Mouse (Mus musculus) heart, embryonic 12.5 days (tissue): ENCODE measurements at regions not wholly inside any gene's neighbourhood (a gene's known extent, or its start where the extent isn't known, plus 50 kb on each side); places are given as distances from the start of the nearest gene placed in this dataset.

Experiments
- ATAC-seq: fragments of 200-750 bp; cut with Nextera tagmentation; 2 replicates; pipeline ENCODE4 v1.8.0; 2017; ENCODE audit warnings: moderate TSS enrichment, moderate library complexity; ENCODE audit not compliant: insufficient number of reproducible peaks, low FRiP score
- H3K27ac ChIP-seq: fragments of 300-500 bp; sonication (generic); 2 replicates; pipeline ENCODE4 v1.5.1; 2016; ENCODE audit warnings: mild to moderate bottlenecking, moderate library complexity; ENCODE audit not compliant: poor library complexity, severe bottlenecking
- H3K27me3 ChIP-seq: fragments of 300-500 bp; sonication (generic); replicated peaks from 2 replicates; pipeline ENCODE4 v1.6.1; 2016; ENCODE audit warnings: mild to moderate bottlenecking, moderate library complexity
- H3K36me3 ChIP-seq: fragments of 300-500 bp; sonication (generic); 2 replicates; pipeline ENCODE4 v1.6.1; 2016; ENCODE audit warnings: mild to moderate bottlenecking, moderate library complexity
- H3K4me1 ChIP-seq: fragments of 300-500 bp; sonication (generic); replicated peaks from 2 replicates; pipeline ENCODE4 v1.6.1; 2016; ENCODE audit warnings: mild to moderate bottlenecking
- H3K4me2 ChIP-seq: fragments of 300-500 bp; sonication (generic); 2 replicates; pipeline ENCODE4 v1.6.1; 2016; ENCODE audit warnings: mild to moderate bottlenecking, moderate library complexity
- H3K4me3 ChIP-seq: fragments of 300-500 bp; sonication (generic); 2 replicates; pipeline ENCODE4 v1.5.1; 2016; ENCODE audit warnings: mild to moderate bottlenecking
- H3K9ac ChIP-seq: fragments of 300-500 bp; sonication (generic); 2 replicates; pipeline ENCODE4 v1.6.1; 2016; ENCODE audit warnings: mild to moderate bottlenecking, moderate library complexity
- H3K9me3 ChIP-seq: fragments of 300-500 bp; sonication (generic); replicated peaks from 2 replicates; pipeline ENCODE4 v1.6.1; 2016; ENCODE audit warnings: mild to moderate bottlenecking, moderate library complexity
- WGBS: fragments of 180-500 bp; shearing (Covaris S2); methylation state at CpG from one replicate; pipeline ENCODE4 v1.1.7; 2016; 5-methylcytosine and 5-hydroxymethylcytosine counted together

DNA sequence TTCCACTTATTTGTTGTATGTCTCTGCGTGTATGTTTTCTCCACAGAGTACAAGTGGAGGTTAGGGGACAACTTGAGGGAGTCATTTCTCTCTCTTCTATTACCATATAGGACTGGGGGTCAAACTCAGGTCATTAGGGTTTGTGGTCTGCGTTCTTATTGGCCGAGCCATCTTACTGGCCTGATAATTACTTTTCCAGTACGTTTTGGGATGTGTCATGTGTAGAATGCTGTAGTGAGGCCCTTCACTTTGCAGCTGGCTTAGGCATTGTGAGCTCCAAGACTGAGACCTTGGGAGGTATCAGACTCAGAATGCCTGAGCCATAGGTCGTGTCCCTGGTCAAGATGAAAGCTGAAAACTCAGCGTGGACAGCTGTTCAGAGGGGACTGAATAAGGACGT is 161.7 kb upstream of the 4931429L15Rik start:
- Histone ChIP-seq H3K4me3 (no peak overlapping the region), H3K36me3 (no peaks in the 10 kb centered on the region), H3K9ac (no peak overlapping the region), H3K27ac (no peak overlapping the region), H3K9me3 (no peaks in the 10 kb centered on the region), H3K4me1 (peaks cover 9% of the 10 kb centered on the region), H3K4me2 (no peak overlapping the region), H3K27me3 (peaks cover 19% of the 10 kb centered on the region)
- no peak for ATAC-seq
- WGBS = 69% methylated on average over 7 of the region's 7 CpGs

DNA sequence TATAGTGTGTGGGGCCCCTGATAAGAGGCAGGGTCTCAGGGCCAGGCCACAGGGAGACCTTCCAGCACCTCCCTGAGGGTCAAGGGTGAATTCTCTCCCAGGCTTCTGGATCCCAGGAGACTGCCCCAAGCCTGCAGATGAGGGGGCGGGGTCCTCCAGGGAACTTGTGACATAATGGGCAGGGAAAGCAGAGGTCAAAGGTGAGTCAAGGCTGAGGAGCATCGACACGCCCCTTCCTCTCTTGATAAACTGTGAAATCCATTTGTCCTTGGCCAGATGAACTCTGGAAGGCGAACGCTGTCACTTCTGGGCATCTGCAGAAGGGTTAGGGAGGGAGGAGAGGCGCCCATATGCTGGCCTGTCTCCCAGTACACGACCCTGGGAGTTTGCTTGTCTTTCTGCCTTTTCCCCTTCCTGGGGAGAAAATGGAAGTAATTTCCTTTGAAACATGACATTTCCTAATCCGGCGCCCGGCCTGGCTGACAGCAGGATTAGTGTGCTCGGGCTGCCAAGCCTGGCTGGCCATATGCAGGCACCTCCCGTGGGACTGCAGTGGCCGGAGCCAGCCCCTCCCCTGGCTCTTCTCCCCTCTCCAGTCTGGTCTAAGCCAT is 160.4 kb upstream of the 4931429L15Rik start:
- H3K4me3 ChIP-seq = no peak overlapping the region
- WGBS = 10% methylated on average over 13 of the region's 13 CpGs
- peak overlapping the region; percentile 31 for H3K4me2 ChIP-seq
- peaks cover 9% of the 10 kb centered on the region for H3K4me1 ChIP-seq
- no peak overlapping the region for H3K9ac ChIP-seq
- no peak overlapping the region for H3K27ac ChIP-seq
- H3K27me3 ChIP-seq = peaks cover 23% of the 10 kb centered on the region
- peak; percentile 57; the same call in 1 of the 2 replicates for ATAC-seq
- H3K9me3 ChIP-seq = no peaks in the 10 kb centered on the region
- H3K36me3 ChIP-seq = no peaks in the 10 kb centered on the region

DNA sequence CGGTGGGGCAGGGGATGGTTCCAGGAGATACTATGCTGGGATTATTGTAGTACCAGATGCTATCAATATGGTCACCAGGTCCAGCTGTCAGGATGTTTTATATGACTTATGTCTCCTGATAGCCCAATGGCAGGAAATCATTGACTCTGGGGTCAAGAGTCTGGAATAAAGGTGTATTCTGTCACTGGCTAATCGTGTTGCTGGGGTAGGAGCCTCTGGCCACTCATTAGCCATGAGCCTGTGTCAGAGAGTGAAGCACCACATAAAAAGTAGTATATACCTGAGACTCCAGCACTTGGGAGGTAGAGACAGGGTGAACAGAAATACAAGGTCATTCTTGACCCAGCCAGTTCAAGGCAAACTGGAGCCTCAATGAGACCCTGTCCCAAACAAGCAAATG is 158.8 kb upstream of the 4931429L15Rik start:
- Histone ChIP-seq H3K9me3 (no peaks in the 10 kb centered on the region), H3K4me2 (no peak overlapping the region), H3K4me1 (peaks cover 9% of the 10 kb centered on the region), H3K36me3 (no peaks in the 10 kb centered on the region), H3K27me3 (peaks cover 30% of the 10 kb centered on the region), H3K9ac (no peak overlapping the region), H3K27ac (no peak overlapping the region), H3K4me3 (no peak overlapping the region)
- 47% methylated on average over 2 of the region's 2 CpGs for WGBS
- no peak for ATAC-seq

DNA sequence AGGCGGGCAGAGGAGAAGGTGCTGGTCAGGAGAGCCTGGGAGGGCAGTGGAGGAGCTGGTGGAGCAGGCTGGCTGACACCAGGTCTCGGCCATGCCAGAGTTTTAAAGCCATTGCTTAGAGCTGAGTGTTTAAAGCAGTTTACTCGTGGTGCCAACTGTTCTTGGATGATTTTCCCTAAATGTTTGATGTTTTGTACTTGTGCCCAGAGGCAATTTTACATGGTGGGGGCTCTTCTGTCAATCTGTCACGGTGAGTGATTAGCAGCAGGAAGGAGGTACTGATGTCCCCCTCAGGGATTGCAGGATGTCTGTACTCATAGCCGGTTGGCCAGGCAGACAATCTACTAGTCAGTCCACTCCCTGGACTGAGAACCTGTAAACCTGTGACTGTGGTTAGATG is 156.7 kb upstream of the 4931429L15Rik start:
- no peak for ATAC-seq
- H3K36me3 ChIP-seq = no peaks in the 10 kb centered on the region
- 65% methylated on average over 5 of the region's 5 CpGs for WGBS

DNA sequence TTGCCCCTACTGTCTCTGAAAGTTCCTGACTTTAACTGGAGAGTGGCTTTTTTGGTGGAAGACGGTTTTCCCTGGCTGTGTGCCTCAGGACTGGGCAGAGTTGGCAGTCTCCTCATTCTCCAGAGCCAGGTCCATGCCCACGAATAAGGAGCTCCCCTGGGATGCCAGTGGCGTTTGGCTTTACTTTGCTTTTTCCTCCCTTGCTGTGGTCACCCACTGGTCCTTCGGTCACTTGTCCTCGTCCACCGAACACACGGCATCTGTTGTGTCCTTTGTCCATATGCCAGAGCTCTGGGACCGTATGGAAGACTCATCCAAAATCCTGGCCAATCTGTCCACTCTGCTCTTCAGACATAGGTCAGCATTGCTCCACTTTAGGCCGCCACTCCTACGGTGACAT is 153.9 kb upstream of the 4931429L15Rik start:
- H3K27me3 ChIP-seq = peaks cover 30% of the 10 kb centered on the region
- H3K36me3 ChIP-seq = no peaks in the 10 kb centered on the region
- H3K9me3 ChIP-seq = no peaks in the 10 kb centered on the region
- H3K9ac ChIP-seq = no peak overlapping the region
- no peak overlapping the region for H3K4me3 ChIP-seq
- no peak for ATAC-seq
- 90% methylated on average over 10 of the region's 10 CpGs for WGBS
- peaks cover 7% of the 10 kb centered on the region for H3K4me1 ChIP-seq
- H3K4me2 ChIP-seq = no peak overlapping the region
- H3K27ac ChIP-seq = no peak overlapping the region

More for the DNA sequence above, 156.7 kb upstream of the 4931429L15Rik start:
- Histone ChIP-seq H3K4me3 (no peak overlapping the region), H3K27me3 (peaks cover 20% of the 10 kb centered on the region), H3K27ac (no peak overlapping the region), H3K4me2 (no peak overlapping the region), H3K9me3 (no peaks in the 10 kb centered on the region), H3K4me1 (peaks cover 9% of the 10 kb centered on the region), H3K9ac (no peak overlapping the region)

DNA sequence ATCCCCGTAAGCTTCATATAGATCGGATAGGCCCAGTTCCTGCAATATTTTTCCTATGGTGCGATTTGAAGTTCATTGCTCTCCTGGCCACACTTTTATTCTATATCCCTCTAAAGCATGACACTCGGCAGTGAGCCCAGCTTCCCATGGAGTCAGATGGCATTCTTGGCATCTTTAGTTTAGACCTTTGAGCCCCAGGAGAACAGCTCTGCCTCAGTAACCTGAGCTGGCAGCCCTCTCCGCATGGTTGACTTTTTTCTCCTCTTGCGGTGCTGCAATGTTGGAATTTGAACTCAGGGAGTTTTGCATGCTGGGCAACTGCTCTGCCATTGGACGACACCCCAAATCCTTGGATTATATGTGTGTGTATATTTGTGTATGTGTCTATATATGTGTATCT is 149.7 kb upstream of the 4931429L15Rik start:
- no peak overlapping the region for H3K27ac ChIP-seq
- no peak overlapping the region for H3K4me3 ChIP-seq
- no peak overlapping the region for H3K4me2 ChIP-seq
- no peak for ATAC-seq
- no peak overlapping the region for H3K9ac ChIP-seq
- 0 out of 2 replicates have a peak, but pooled peaks cover 16% of the 10 kb centered on the region for H3K27me3 ChIP-seq
- peaks cover 7% of the 10 kb centered on the region for H3K4me1 ChIP-seq
- 79% methylated on average over 7 of the region's 7 CpGs for WGBS
- no peaks in the 10 kb centered on the region for H3K9me3 ChIP-seq
- no peaks in the 10 kb centered on the region for H3K36me3 ChIP-seq

DNA sequence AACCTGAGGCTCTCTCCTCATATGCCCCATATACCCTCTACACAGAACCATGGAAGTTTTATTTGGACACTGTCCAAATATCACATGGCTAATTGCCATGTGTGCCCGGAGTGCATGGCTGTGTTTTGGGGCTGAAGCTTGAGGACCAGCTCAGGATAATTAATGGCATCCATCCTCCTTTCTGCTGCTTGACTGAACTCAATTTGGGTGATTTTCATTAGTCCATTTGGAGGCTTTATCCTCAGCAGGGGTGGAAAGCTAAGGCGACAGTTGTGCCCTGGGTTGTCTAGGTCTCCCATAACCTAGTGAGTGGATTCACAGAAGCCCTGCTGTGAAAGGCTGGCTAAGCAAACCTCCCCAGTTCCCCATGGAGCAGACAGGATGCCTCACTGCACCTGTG is 148.5 kb upstream of the 4931429L15Rik start:
- 45% methylated on average over 2 of the region's 2 CpGs for WGBS
- H3K4me2 ChIP-seq = no peak overlapping the region
- H3K4me3 ChIP-seq = no peak overlapping the region
- H3K27ac ChIP-seq = no peak overlapping the region
- ATAC-seq = no peak
- H3K4me1 ChIP-seq = peaks cover 7% of the 10 kb centered on the region
- no peaks in the 10 kb centered on the region for H3K9me3 ChIP-seq
- H3K36me3 ChIP-seq = no peaks in the 10 kb centered on the region
- 0 out of 2 replicates have a peak, but pooled peaks cover 13% of the 10 kb centered on the region for H3K27me3 ChIP-seq
- no peak overlapping the region for H3K9ac ChIP-seq

DNA sequence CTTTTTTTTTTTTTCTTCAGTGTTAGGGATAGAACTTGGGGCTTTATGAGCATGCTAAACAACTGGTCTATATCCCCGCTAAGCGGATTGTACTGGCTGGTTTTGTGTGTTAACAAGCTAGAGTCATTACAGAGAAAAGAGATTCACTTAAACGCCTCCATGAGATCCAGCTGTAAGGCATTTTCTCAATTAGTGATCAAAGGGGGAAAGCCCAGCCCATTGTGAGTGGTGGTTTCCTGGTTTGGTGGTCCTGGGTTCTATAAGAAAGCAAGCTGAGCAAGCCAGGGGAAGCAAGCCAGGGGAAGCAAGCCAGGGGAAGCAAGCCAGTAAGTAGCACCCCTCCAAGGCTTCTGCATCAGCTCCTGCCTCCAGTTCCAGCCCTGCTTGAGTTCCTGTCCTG is 147.9 kb upstream of the 4931429L15Rik start:
- H3K4me2 ChIP-seq = no peak overlapping the region
- ATAC-seq = no peak
- 73% methylated on average over 3 of the region's 3 CpGs for WGBS
- H3K27me3 ChIP-seq = 0 out of 2 replicates have a peak, but pooled peaks cover 13% of the 10 kb centered on the region
- H3K9ac ChIP-seq = no peak overlapping the region
- no peaks in the 10 kb centered on the region for H3K36me3 ChIP-seq
- no peaks in the 10 kb centered on the region for H3K9me3 ChIP-seq
- H3K4me3 ChIP-seq = no peak overlapping the region
- H3K27ac ChIP-seq = no peak overlapping the region
- H3K4me1 ChIP-seq = peaks cover 7% of the 10 kb centered on the region

DNA sequence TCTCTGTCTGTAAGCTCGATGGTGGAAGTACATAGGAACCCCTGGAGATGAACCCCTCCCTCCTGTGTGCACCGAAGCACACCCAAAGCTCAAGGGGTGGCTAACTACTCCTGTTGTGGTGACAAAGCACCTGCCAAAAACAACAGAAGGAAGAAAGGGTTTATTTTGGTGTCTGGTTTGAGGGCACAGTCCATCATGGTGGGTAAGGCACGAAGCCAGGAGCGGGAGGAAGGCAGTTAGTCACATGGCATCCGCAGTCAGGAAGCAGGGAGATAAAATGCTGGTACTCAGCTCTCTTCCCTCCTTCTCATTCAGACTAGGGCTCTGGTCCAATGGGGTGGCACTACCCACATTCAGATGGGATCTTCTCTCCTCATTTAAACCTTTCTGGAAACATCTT is 142.9 kb upstream of the 4931429L15Rik start:
- 86% methylated on average over 5 of the region's 5 CpGs for WGBS
- Histone ChIP-seq H3K27ac (no peak overlapping the region), H3K9ac (no peak overlapping the region), H3K36me3 (no peaks in the 10 kb centered on the region), H3K27me3 (0 out of 2 replicates have a peak, but pooled peaks cover 10% of the 10 kb centered on the region), H3K9me3 (no peaks in the 10 kb centered on the region), H3K4me3 (no peak overlapping the region), H3K4me2 (no peak overlapping the region), H3K4me1 (no peaks in the 10 kb centered on the region)
- ATAC-seq = no peak

DNA sequence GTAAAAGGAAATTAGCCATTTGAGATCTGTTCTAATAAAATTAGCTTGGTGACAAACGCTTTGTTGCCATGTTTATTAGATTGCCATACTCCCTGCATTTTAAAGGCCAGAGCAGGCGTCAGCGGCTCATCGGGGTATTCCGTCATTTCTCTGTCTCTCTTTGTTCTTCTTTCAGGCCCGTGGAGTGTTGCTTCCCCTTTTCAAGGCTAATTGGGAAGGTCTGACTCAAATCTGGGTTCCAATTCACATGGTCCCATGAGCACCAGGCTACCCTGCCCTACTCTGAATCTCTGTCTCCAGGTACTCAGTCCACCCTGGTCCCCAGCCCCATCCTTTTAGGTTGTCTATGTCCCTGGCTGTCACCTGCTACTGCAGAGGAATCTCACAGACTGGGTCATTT is 138.2 kb upstream of the 4931429L15Rik start:
- H3K9ac ChIP-seq = no peak overlapping the region
- no peak overlapping the region for H3K4me3 ChIP-seq
- WGBS = 83% methylated on average over 6 of the region's 6 CpGs
- no peak for ATAC-seq
- H3K4me2 ChIP-seq = no peak overlapping the region
- H3K27ac ChIP-seq = no peak overlapping the region
- H3K36me3 ChIP-seq = no peaks in the 10 kb centered on the region
- peaks cover 9% of the 10 kb centered on the region for H3K4me1 ChIP-seq
- H3K27me3 ChIP-seq = peaks cover 10% of the 10 kb centered on the region; the same call in 1 of the 2 replicates
- H3K9me3 ChIP-seq = no peaks in the 10 kb centered on the region

DNA sequence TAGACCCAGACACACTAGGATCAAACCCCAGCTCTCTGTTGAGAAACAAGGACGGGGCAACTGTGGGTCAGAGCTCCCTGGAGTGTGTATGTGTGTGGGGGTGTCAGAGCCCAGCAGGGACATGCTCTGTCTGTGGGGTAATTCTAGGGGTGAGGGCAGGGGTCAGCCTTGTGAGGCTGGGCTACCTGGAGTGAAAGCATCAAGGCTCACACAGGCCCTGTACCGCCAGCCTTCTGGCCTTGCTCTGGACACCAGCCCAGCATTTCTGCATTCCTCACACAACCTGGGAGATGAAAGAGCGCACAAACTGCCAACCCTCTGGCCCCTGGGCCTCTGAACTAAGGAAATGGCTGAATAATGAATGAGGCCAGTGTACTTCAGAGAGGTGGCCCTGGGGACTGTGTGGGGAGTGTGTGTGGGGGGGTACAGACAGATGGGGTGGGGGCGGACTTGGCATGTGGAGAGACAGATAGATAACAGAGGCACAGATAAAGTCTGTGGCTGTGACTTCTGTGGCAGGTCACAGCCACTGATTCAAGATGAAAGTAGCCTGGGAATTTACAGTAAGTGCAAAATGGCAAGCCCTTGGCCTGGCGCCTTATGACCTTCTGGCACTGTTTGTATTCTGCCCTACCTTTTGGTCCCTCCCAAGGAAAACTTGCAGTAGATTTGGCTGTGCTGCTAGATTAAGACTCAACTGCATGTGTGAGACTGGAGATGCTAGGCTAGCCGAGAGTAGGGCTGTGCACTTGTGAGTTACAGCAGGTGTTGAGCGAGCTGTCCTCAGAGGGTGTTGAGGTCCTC is 135.2 kb upstream of the 4931429L15Rik start:
- no peaks in the 10 kb centered on the region for H3K36me3 ChIP-seq
- peak overlapping the region; percentile 3; the same call in 1 of the 2 replicates for H3K27ac ChIP-seq
- no peak overlapping the region for H3K4me3 ChIP-seq
- H3K9ac ChIP-seq = no peak overlapping the region
- H3K27me3 ChIP-seq = peaks cover 23% of the 10 kb centered on the region
- peaks cover 9% of the 10 kb centered on the region for H3K4me1 ChIP-seq
- no peak for ATAC-seq
- 49% methylated on average over 7 of the region's 7 CpGs for WGBS
- no peak overlapping the region for H3K4me2 ChIP-seq
- H3K9me3 ChIP-seq = no peaks in the 10 kb centered on the region
